Mouse (Mus musculus): Measurements from ENCODE around the gene Gng10. TPM values are rescaled to one million over a fixed set of nuclear protein-coding genes. Genes with fewer than 3 reads are reported as not detected.

Gene Gng10
- polyA plus RNA-seq (2012; rRNA removed): 61.1 and 62.7 TPM in 2 replicates

GRCm38 (mm10) chr4:59034918-59035785 lies at the start of gene Gng10:
Gene Gng10, plus strand, starts transcription at chr4:59035088.
- peak; percentile 34; the same call in 1 of the 2 replicates for TF ChIP-seq POLR2A (IDR thresholded peaks at IDR 0.05; ENCODE audit: extremely low read depth, insufficient read depth, low read length)
- TF ChIP-seq CTCF (IDR thresholded peaks at IDR 0.05; ENCODE audit: extremely low read depth, insufficient read depth, low read length): no peak
- peak within 1 kb of the TSS; percentile 89 for H3K27ac ChIP-seq (ENCODE audit: insufficient read depth, low read length)
- H3K4me1 ChIP-seq (ENCODE audit: control insufficient read depth, insufficient read depth, low read length): peaks cover 6% of the 10 kb centered on the region; the same call in 1 of the 2 replicates
- peak within 1 kb of the TSS; percentile 76 for H3K4me3 ChIP-seq (ENCODE audit: insufficient read depth, low read length)

- TF ChIP-seq POLR2A (IDR thresholded peaks at IDR 0.05; ENCODE audit: extremely low read depth, insufficient read depth, low read length) (no peak), CTCF (IDR thresholded peaks at IDR 0.05; ENCODE audit: extremely low read depth, insufficient read depth, low read length) (peak; percentile 78)
Measured at GRCm38 (mm10) chr4:58985157-58985648, 49.7 kb upstream of the Gng10 start.

GRCm38 (mm10) chr4:58986540-58987190 lies 48.2 kb upstream of the Gng10 start, which contains the start of gene Ptgr1:
Gene Ptgr1, minus strand, starts transcription at chr4:58987119.
- no peak for TF ChIP-seq POLR2A (IDR thresholded peaks at IDR 0.05; ENCODE audit: extremely low read depth, insufficient read depth, low read length)
- TF ChIP-seq CTCF (IDR thresholded peaks at IDR 0.05; ENCODE audit: extremely low read depth, insufficient read depth, low read length): no peak
- Histone ChIP-seq H3K4me1 (ENCODE audit: control insufficient read depth, insufficient read depth, low read length) (no peaks in the 10 kb centered on the region), H3K4me3 (ENCODE audit: insufficient read depth, low read length) (peak within 1 kb of the TSS; percentile 34), H3K27ac (ENCODE audit: insufficient read depth, low read length) (no peak within 1 kb of the TSS)

More at GRCm38 (mm10) chr4:58985157-58985648, 49.7 kb upstream of the Gng10 start:
- H3K4me3 ChIP-seq (ENCODE audit: insufficient read depth, low read length): no peak overlapping the region
- no peak overlapping the region for H3K27ac ChIP-seq (ENCODE audit: insufficient read depth, low read length)
- H3K4me1 ChIP-seq (ENCODE audit: control insufficient read depth, insufficient read depth, low read length): no peaks in the 10 kb centered on the region

- no peak for TF ChIP-seq CTCF (IDR thresholded peaks at IDR 0.05; ENCODE audit: extremely low read depth, insufficient read depth, low read length)
- no peak for TF ChIP-seq POLR2A (IDR thresholded peaks at IDR 0.05; ENCODE audit: extremely low read depth, insufficient read depth, low read length)
- Histone ChIP-seq H3K4me3 (ENCODE audit: insufficient read depth, low read length) (no peak overlapping the region), H3K4me1 (ENCODE audit: control insufficient read depth, insufficient read depth, low read length) (no peaks in the 10 kb centered on the region), H3K27ac (ENCODE audit: insufficient read depth, low read length) (no peak overlapping the region)
Measured at GRCm38 (mm10) chr4:58989303-58989898, 45.5 kb upstream of the Gng10 start.

- no peaks in the 10 kb centered on the region for H3K4me1 ChIP-seq (ENCODE audit: control insufficient read depth, insufficient read depth, low read length)
- TF ChIP-seq CTCF (IDR thresholded peaks at IDR 0.05; ENCODE audit: extremely low read depth, insufficient read depth, low read length) (no peak), POLR2A (IDR thresholded peaks at IDR 0.05; ENCODE audit: extremely low read depth, insufficient read depth, low read length) (no peak)
- H3K27ac ChIP-seq (ENCODE audit: insufficient read depth, low read length): no peak overlapping the region
- H3K4me3 ChIP-seq (ENCODE audit: insufficient read depth, low read length): no peak overlapping the region
Measured at GRCm38 (mm10) chr4:58990609-58991434, 44.1 kb upstream of the Gng10 start.

GRCm38 (mm10) chr4:58992195-58992594 lies 42.7 kb upstream of the Gng10 start:
- no peak for TF ChIP-seq CTCF (IDR thresholded peaks at IDR 0.05; ENCODE audit: extremely low read depth, insufficient read depth, low read length)
- TF ChIP-seq POLR2A (IDR thresholded peaks at IDR 0.05; ENCODE audit: extremely low read depth, insufficient read depth, low read length): no peak
- H3K4me1 ChIP-seq (ENCODE audit: control insufficient read depth, insufficient read depth, low read length): no peaks in the 10 kb centered on the region
- H3K27ac ChIP-seq (ENCODE audit: insufficient read depth, low read length): no peak overlapping the region
- H3K4me3 ChIP-seq (ENCODE audit: insufficient read depth, low read length): no peak overlapping the region

- H3K27ac ChIP-seq (ENCODE audit: insufficient read depth, low read length): no peak within 1 kb of the TSS
- H3K4me3 ChIP-seq (ENCODE audit: insufficient read depth, low read length): no peak within 1 kb of the TSS
- no peaks in the 10 kb centered on the region for H3K4me1 ChIP-seq (ENCODE audit: control insufficient read depth, insufficient read depth, low read length)
- TF ChIP-seq CTCF (IDR thresholded peaks at IDR 0.05; ENCODE audit: extremely low read depth, insufficient read depth, low read length): no peak
- TF ChIP-seq POLR2A (IDR thresholded peaks at IDR 0.05; ENCODE audit: extremely low read depth, insufficient read depth, low read length): no peak
Measured at GRCm38 (mm10) chr4:58994762-58995161, 40.1 kb upstream of the Gng10 start, which contains the start of gene Dnajc25. Gene Dnajc25, plus strand, starts transcription at chr4:58995062.

GRCm38 (mm10) chr4:58995251-58995693 lies 39.6 kb upstream of the Gng10 start:
- no peak overlapping the region for H3K27ac ChIP-seq (ENCODE audit: insufficient read depth, low read length)
- H3K4me1 ChIP-seq (ENCODE audit: control insufficient read depth, insufficient read depth, low read length): no peaks in the 10 kb centered on the region
- TF ChIP-seq POLR2A (IDR thresholded peaks at IDR 0.05; ENCODE audit: extremely low read depth, insufficient read depth, low read length): no peak
- no peak for TF ChIP-seq CTCF (IDR thresholded peaks at IDR 0.05; ENCODE audit: extremely low read depth, insufficient read depth, low read length)
- no peak overlapping the region for H3K4me3 ChIP-seq (ENCODE audit: insufficient read depth, low read length)

All from cortical plate, adult 2 months (tissue).